Comparison of ENCODE assay signal across 15 mouse cellular contexts in the genomic region with DNA sequence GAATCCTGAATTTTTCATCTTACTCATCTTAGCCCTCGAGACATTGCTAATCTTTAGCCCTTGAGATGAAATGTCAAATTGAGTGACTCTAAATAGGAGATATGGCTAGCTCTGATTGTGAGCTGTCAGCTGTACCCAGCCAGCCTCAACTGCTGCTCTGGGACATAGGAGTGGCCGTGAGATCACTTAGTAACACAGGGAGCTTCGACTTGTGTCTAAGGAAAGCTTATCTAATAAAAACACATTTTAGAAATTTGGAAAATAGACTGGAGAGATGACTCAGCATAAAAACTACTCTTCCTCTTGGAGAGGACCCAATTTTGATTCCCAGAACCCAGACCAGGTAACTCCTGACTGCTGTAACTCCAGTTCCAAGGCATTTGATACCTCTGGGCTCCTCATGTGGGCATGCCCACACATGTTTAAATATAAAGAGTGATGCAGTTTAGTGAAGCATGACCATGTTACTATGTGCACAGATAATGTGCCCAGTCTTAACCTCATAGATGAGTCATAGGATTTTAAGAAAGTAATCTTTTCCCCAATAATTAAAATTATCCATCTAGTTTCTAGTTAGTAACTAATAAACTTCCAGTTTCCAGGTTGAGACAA.
DNase-seq lines count a peak whose midpoint lies in the region; ATAC-seq and TF ChIP-seq lines count a peak whose summit lies in the region.
"Had no signal": no experiment of that assay in that cellular context is flagged by ENCODE, and none has a peak within 500 bp of the region (broad histone marks: within the 10 kb centered on the region; RNA-seq: fewer than 3 reads in every experiment).

No protein-coding gene starts in this region.

- H3K27me3 ChIP-seq in lung, postnatal 0 days (replicated peaks; ENCODE audit: insufficient read depth, low read length): no peaks in the 10 kb centered on the region
- no peaks in the 10 kb centered on the region for H3K27me3 ChIP-seq in liver, embryonic 11.5 days (replicated peaks; ENCODE audit: control insufficient read depth, insufficient read depth, low read length)
- H3K27me3 ChIP-seq: intestine, embryonic 15.5 days; neural tube, embryonic 12.5 days had no signal

- no peak for TF ChIP-seq EP300 in lung, postnatal 0 days (IDR thresholded peaks at IDR 0.05)

- TF ChIP-seq CTCF in lung, postnatal 0 days (IDR thresholded peaks at IDR 0.05): no peak
- TF ChIP-seq CTCF in left cerebral cortex, adult 2 months (IDR thresholded peaks at IDR 0.05): no peak

- H3K9ac ChIP-seq in lung, postnatal 0 days (replicated peaks; ENCODE audit: low read depth): no peak overlapping the region
- H3K9ac ChIP-seq in liver, embryonic 11.5 days (ENCODE audit: low read depth, low read length): no peak overlapping the region
- H3K9ac ChIP-seq: intestine, embryonic 15.5 days; neural tube, embryonic 12.5 days had no signal

- intact Hi-C loops in left cerebral cortex, adult 2 months (cut with DNase I): no loop called here

- no peak overlapping the region for H3K4me3 ChIP-seq in lung, postnatal 0 days (ENCODE audit: low read depth, low read length)
- no peak overlapping the region for H3K4me3 ChIP-seq in liver, embryonic 11.5 days (ENCODE audit: low read depth, low read length)
- no peak overlapping the region for H3K4me3 ChIP-seq in left cerebral cortex, adult 2 months
- H3K4me3 ChIP-seq: intestine, embryonic 15.5 days; neural tube, embryonic 12.5 days had no signal

- DNase-seq in lung, postnatal 0 days (ENCODE audit: low spot score): no peak
- DNase-seq in lung, postnatal 10 days: no peak
- DNase-seq in NIH3T3 (ENCODE audit: low read depth): peak; percentile 12
- no peak for DNase-seq in liver, embryonic 11.5 days (ENCODE audit: low spot score)
- peak; percentile 17 to 52 for DNase-seq in spleen, postnatal 36 days (ENCODE audit: low spot score in 2 of 2)
- no peak for DNase-seq in layer of hippocampus, postnatal 25 days (ENCODE audit: extremely low spot score in 1 of 2, low spot score in 1 of 2)
- no peak for DNase-seq in left cerebral cortex, adult 2 months (ENCODE audit: extremely low spot score in 1 of 2, low spot score in 2 of 2)
- DNase-seq: adrenal gland, adult 8-10 months; gastrocnemius, postnatal 25 days; kidney, postnatal 25 days; layer of hippocampus, postnatal 36 days; midbrain, embryonic 14.5 days; right cerebral cortex, postnatal 4 days had no signal

- ATAC-seq in lung, postnatal 0 days: 0 out of 2 replicates have a peak, but pooled peaks have one; percentile 32
- peak; percentile 91 for ATAC-seq in liver, embryonic 11.5 days (replicated peaks; ENCODE audit: low FRiP score)
- ATAC-seq: intestine, embryonic 15.5 days had no signal

- WGBS in lung, postnatal 0 days: 78% methylated on average over 3 of the region's 3 CpGs
- 41% methylated on average over 3 of the region's 3 CpGs for WGBS in liver, embryonic 11.5 days

- no peaks in the 10 kb centered on the region for H3K4me1 ChIP-seq in lung, postnatal 0 days (ENCODE audit: insufficient read depth, low read depth, low read length)
- H3K4me1 ChIP-seq in liver, embryonic 11.5 days (replicated peaks; ENCODE audit: control insufficient read depth, insufficient read depth, low read length): peaks cover 16% of the 10 kb centered on the region
- H3K4me1 ChIP-seq: intestine, embryonic 15.5 days; neural tube, embryonic 12.5 days had no signal

- H3K4me2 ChIP-seq in lung, postnatal 0 days (replicated peaks; ENCODE audit: low read depth, low read length): no peak overlapping the region
- H3K4me2 ChIP-seq in liver, embryonic 11.5 days: no peak overlapping the region
- H3K4me2 ChIP-seq: intestine, embryonic 15.5 days; neural tube, embryonic 12.5 days had no signal

- no peak overlapping the region for H3K27ac ChIP-seq in lung, postnatal 0 days (ENCODE audit: low read length)
- no peak overlapping the region for H3K27ac ChIP-seq in liver, embryonic 11.5 days (ENCODE audit: low read depth, low read length)
- no peak overlapping the region for H3K27ac ChIP-seq in left cerebral cortex, adult 2 months
- H3K27ac ChIP-seq: intestine, embryonic 15.5 days; neural tube, embryonic 12.5 days had no signal

- no peaks in the 10 kb centered on the region for H3K9me3 ChIP-seq in lung, postnatal 0 days (ENCODE audit: low read length)
- no peaks in the 10 kb centered on the region for H3K9me3 ChIP-seq in liver, embryonic 11.5 days (ENCODE audit: control insufficient read depth, low read length)
- H3K9me3 ChIP-seq: intestine, embryonic 15.5 days; neural tube, embryonic 12.5 days had no signal

- H3K36me3 ChIP-seq in lung, postnatal 0 days (ENCODE audit: insufficient read depth, low read length): peaks cover under 1% of the 10 kb centered on the region; the same call in 1 of the 2 replicates
- H3K36me3 ChIP-seq in liver, embryonic 11.5 days (ENCODE audit: control insufficient read depth, insufficient read depth, low read length): no peaks in the 10 kb centered on the region
- H3K36me3 ChIP-seq: intestine, embryonic 15.5 days; neural tube, embryonic 12.5 days had no signal

Comparison
In these comparisons a context has a peak if more than half of its experiments do, and no peak if none do; other contexts are left out.
1. DNase-seq: peak in NIH3T3 (single experiment) and spleen, postnatal 36 days (2 of 2); none in lung, postnatal 0 days (single experiment), lung, postnatal 10 days (single experiment), liver, embryonic 11.5 days (single experiment), layer of hippocampus, postnatal 25 days (0 of 2) and left cerebral cortex, adult 2 months (0 of 2).